Mouse (Mus musculus) intestine, embryonic 14.5 days (tissue): ENCODE measurements around the gene Rcbtb2. TPM values are rescaled to one million over a fixed set of nuclear protein-coding genes. Genes with fewer than 3 reads are reported as not detected.
"Not testable (repeated sequence)": the region's sequence is repeated elsewhere in the genome, so short reads cannot be mapped to it uniquely, and the experiment has no call there.

Experiments used
- ATAC-seq: fragments of 200-750 bp; cut with Nextera tagmentation; replicated peaks from 2 replicates; pipeline ENCODE4 v1.8.0; 2017; ENCODE audit warnings: low read depth, moderate number of reproducible peaks, moderate TSS enrichment, moderate library complexity; ENCODE audit not compliant: low FRiP score, low TSS enrichment
- DNase-seq: peaks from one replicate; pipeline ENCODE4 v3.0.0-alpha.2; 2018; ENCODE audit warnings: low spot score
- H3K27ac ChIP-seq: fragments of 300-500 bp; sonication (generic); 2 replicates; pipeline ENCODE4 v1.5.1; 2014; ENCODE audit warnings: low read depth, mild to moderate bottlenecking, control low read depth
- H3K27me3 ChIP-seq: fragments of 300-500 bp; sonication (generic); replicated peaks from 2 replicates; pipeline ENCODE4 v1.6.1; 2014; ENCODE audit warnings: low read length, control low read depth; ENCODE audit not compliant: control insufficient read depth, insufficient read depth
- H3K36me3 ChIP-seq: fragments of 300-500 bp; sonication (generic); 2 replicates; pipeline ENCODE4 v1.6.1; 2014; ENCODE audit warnings: low read length, control low read depth; ENCODE audit not compliant: control insufficient read depth, insufficient read depth
- H3K4me1 ChIP-seq: fragments of 300-500 bp; sonication (generic); replicated peaks from 2 replicates; pipeline ENCODE4 v1.6.1; 2014; ENCODE audit warnings: low read length, control low read depth, mixed read lengths; ENCODE audit not compliant: control insufficient read depth, insufficient read depth
- H3K4me2 ChIP-seq: fragments of 300-500 bp; sonication (generic); 2 replicates; pipeline ENCODE4 v1.6.1; 2014; ENCODE audit warnings: low read length
- H3K4me3 ChIP-seq: fragments of 300-500 bp; sonication (generic); 2 replicates; pipeline ENCODE4 v1.5.1; 2014; ENCODE audit warnings: low read depth, low read length, control low read depth, mixed read lengths
- H3K9ac ChIP-seq: fragments of 300-500 bp; sonication (generic); 2 replicates; pipeline ENCODE4 v1.6.1; 2014; ENCODE audit warnings: mild to moderate bottlenecking, low read length
- H3K9me3 ChIP-seq: fragments of 300-500 bp; sonication (generic); 2 replicates; pipeline ENCODE4 v1.6.1; 2016; ENCODE audit warnings: low read length, control low read depth; ENCODE audit not compliant: control insufficient read depth
- WGBS: fragments of 180-500 bp; shearing (Covaris S2); extraction: QIAGEN DNeasy Blood & Tissue Kit; methylation state at CpG from one replicate; pipeline ENCODE4 v1.1.7; 2014; 5-methylcytosine and 5-hydroxymethylcytosine counted together
- polyA plus RNA-seq: library from polyadenylated mRNA; unstranded; fragments of >200 nt; fragmentation: Nextera tagmentation; extraction: Ambion mirVana; gene quantifications from 2 replicates; pipeline ENCODE4 v1.2.1, GENCODE M21; 2014

The Rcbtb2 gene
- polyA plus RNA-seq, 1 experiment from 2014 or later, result 89.3 TPM

- H3K27me3 ChIP-seq, result no peaks in the 10 kb centered on the region
- peak overlapping the region; percentile 24; the same call in 1 of the 2 replicates for H3K4me2 ChIP-seq
- H3K36me3 ChIP-seq, result no peaks in the 10 kb centered on the region
- no peak overlapping the region for H3K9ac ChIP-seq
- no peak overlapping the region for H3K27ac ChIP-seq
- H3K4me1 ChIP-seq, result no peaks in the 10 kb centered on the region
- no peak for DNase-seq
- H3K4me3 ChIP-seq, result no peak overlapping the region
- no peak for ATAC-seq
- WGBS, result 34% methylated on average over 12 of the region's 12 CpGs
- H3K9me3 ChIP-seq, result no peaks in the 10 kb centered on the region
These were observed 20.5 kb upstream of the Rcbtb2 start for GRCm38 (mm10) chr14:73102270-73102865.

- H3K4me2 ChIP-seq, result peak overlapping the region; percentile 24; the same call in 1 of the 2 replicates
- not testable (repeated sequence) for DNase-seq, H3K4me3 ChIP-seq, ATAC-seq, H3K9me3 ChIP-seq, H3K4me1 ChIP-seq, H3K9ac ChIP-seq, H3K27me3 ChIP-seq, H3K27ac ChIP-seq, H3K36me3 ChIP-seq
- 16% methylated on average over 4 of the region's 4 CpGs for WGBS
These were observed 19.9 kb upstream of the Rcbtb2 start for GRCm38 (mm10) chr14:73102986-73103385.

- 55% methylated on average over 6 of the region's 6 CpGs for WGBS
These were observed 17.9 kb upstream of the Rcbtb2 start for GRCm38 (mm10) chr14:73104913-73105312.

GRCm38 (mm10) chr14:73105407-73106185, 17.2 kb upstream of the Rcbtb2 start:
- Histone ChIP-seq H3K36me3 (no peaks in the 10 kb centered on the region), H3K9me3 (no peaks in the 10 kb centered on the region), H3K4me1 (no peaks in the 10 kb centered on the region), H3K4me3 (no peak overlapping the region), H3K27me3 (no peaks in the 10 kb centered on the region), H3K27ac (no peak overlapping the region), H3K9ac (no peak overlapping the region), H3K4me2 (no peak overlapping the region)
- ATAC-seq, result no peak
- no peak for DNase-seq
- WGBS, result 49% methylated on average over 11 of the region's 11 CpGs

More at GRCm38 (mm10) chr14:73104913-73105312, 17.9 kb upstream of the Rcbtb2 start:
- Histone ChIP-seq H3K4me3 (no peak overlapping the region), H3K4me1 (no peaks in the 10 kb centered on the region), H3K27ac (no peak overlapping the region), H3K27me3 (no peaks in the 10 kb centered on the region), H3K36me3 (no peaks in the 10 kb centered on the region), H3K9me3 (no peaks in the 10 kb centered on the region), H3K9ac (no peak overlapping the region), H3K4me2 (no peak overlapping the region)
- DNase-seq (no peak), ATAC-seq (no peak)

- Histone ChIP-seq H3K27me3 (no peaks in the 10 kb centered on the region), H3K27ac (no peak overlapping the region), H3K4me2 (peak overlapping the region; percentile 24; the same call in 1 of the 2 replicates), H3K9me3 (no peaks in the 10 kb centered on the region), H3K4me1 (no peaks in the 10 kb centered on the region), H3K4me3 (no peak overlapping the region), H3K9ac (no peak overlapping the region), H3K36me3 (no peaks in the 10 kb centered on the region)
- no peak for ATAC-seq
- WGBS, result 22% methylated on average over 8 of the region's 8 CpGs
- peak; percentile 82 for DNase-seq
These were observed 16.6 kb upstream of the Rcbtb2 start for GRCm38 (mm10) chr14:73106234-73106711.

GRCm38 (mm10) chr14:73106957-73107356, 15.9 kb upstream of the Rcbtb2 start:
- 48% methylated on average over 4 of the region's 4 CpGs for WGBS
- ATAC-seq, result peak; percentile 88
- no peaks in the 10 kb centered on the region for H3K27me3 ChIP-seq
- H3K9me3 ChIP-seq, result no peaks in the 10 kb centered on the region
- no peaks in the 10 kb centered on the region for H3K4me1 ChIP-seq
- no peak overlapping the region for H3K9ac ChIP-seq
- peak overlapping the region; percentile 54 for H3K27ac ChIP-seq
- no peak overlapping the region for H3K4me3 ChIP-seq
- H3K36me3 ChIP-seq, result no peaks in the 10 kb centered on the region
- H3K4me2 ChIP-seq, result peak overlapping the region; percentile 27; the same call in 1 of the 2 replicates
- peak; percentile 72 for DNase-seq

GRCm38 (mm10) chr14:73107371-73107770, 15.5 kb upstream of the Rcbtb2 start:
- Histone ChIP-seq H3K4me1 (no peaks in the 10 kb centered on the region), H3K9me3 (no peaks in the 10 kb centered on the region), H3K4me2 (peak overlapping the region; percentile 27; the same call in 1 of the 2 replicates), H3K27me3 (no peaks in the 10 kb centered on the region), H3K27ac (peak overlapping the region; percentile 54), H3K4me3 (no peak overlapping the region), H3K9ac (no peak overlapping the region), H3K36me3 (no peaks in the 10 kb centered on the region)
- DNase-seq (peak; percentile 56), ATAC-seq (peak; percentile 63)
- 44% methylated on average over 7 of the region's 7 CpGs for WGBS

- DNase-seq (peak; percentile 32), ATAC-seq (no peak)
- 85% methylated on average over 6 of the region's 6 CpGs for WGBS
- Histone ChIP-seq H3K9me3 (no peaks in the 10 kb centered on the region), H3K27me3 (no peaks in the 10 kb centered on the region), H3K4me1 (no peaks in the 10 kb centered on the region), H3K9ac (no peak overlapping the region), H3K36me3 (no peaks in the 10 kb centered on the region), H3K4me3 (no peak overlapping the region), H3K27ac (no peak overlapping the region), H3K4me2 (no peak overlapping the region)
These were observed 14.9 kb upstream of the Rcbtb2 start for GRCm38 (mm10) chr14:73107952-73108351.
